Mouse (Mus musculus) frontal cortex, postnatal 36 days (tissue): ENCODE results near the gene Kptn.

Experiments used
- DNase-seq, 2 experiments: peaks; one replicate each; pipeline ENCODE4 v3.0.0; 2022; ENCODE audit warnings: low spot score in 2 of 2

Gene Kptn

GRCm38 (mm10) chr7:16160702-16161101, 41.0 kb downstream of the Kptn start:
- DNase-seq: peak in 1 of 2 experiments; percentile 53

- DNase-seq: no peak
Measured at GRCm38 (mm10) chr7:16161302-16161701, 41.6 kb downstream of the Kptn start.

GRCm38 (mm10) chr7:16162036-16162435, 42.3 kb downstream of the Kptn start:
- DNase-seq: no peak

DNA sequence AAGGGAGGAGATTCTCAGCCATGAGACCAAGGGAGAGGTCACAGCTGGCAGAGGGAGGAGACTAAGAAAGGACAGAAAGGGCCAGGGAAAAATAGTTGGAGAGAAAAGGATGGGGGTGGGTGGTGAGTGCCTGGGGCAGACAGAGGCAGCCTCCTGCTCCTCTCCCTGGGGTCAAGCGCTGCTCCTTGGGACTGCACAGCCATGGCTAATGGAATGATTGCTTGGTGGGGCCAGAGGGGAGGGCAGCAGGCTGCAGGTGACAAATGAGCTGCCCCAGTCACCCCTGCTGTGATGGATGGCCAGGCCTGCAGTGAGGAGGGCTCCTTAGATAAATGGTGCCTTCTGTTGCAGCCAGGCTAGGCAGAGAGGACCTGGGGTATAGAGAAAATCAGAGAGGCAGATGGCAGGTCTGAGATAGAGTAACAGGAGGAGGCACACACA, 52.5 kb downstream of the Kptn start:
- no peak for DNase-seq

DNA sequence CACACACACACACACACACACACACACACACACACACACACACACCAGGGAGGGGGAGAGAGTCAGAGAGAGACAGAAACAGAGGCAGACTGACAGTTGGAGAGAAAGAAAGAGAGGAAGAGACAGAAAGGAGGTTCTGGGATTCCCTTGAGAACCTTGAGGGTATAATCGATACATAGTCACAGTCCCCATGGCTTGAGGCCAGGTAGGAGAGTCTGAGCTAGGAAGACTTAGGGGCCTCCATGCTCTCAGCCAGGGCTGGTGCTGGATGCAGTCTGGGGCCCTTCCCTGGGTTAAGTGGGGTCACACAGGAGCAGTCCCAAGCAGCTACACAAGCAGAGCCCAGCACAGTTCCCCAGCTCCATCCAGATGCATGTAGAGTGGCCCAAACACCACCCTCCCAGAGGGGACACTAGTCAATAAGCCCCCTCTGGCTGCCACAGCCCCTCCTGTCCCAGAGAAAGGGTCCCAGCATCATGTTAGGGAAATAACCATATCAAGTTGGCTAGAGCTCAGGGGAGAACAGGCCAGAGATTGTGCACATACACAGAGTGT, 53.0 kb downstream of the Kptn start:
- DNase-seq: no peak

- DNase-seq: no peak
Measured at GRCm38 (mm10) chr7:16173146-16173545, 53.5 kb downstream of the Kptn start.

GRCm38 (mm10) chr7:16174597-16175541, 55.2 kb downstream of the Kptn start, which contains the start of gene Meis3:
TSS of gene Meis3 (plus strand) at chr7:16175090.
- peak in 1 of 2 experiments; percentile 61 for DNase-seq

DNA sequence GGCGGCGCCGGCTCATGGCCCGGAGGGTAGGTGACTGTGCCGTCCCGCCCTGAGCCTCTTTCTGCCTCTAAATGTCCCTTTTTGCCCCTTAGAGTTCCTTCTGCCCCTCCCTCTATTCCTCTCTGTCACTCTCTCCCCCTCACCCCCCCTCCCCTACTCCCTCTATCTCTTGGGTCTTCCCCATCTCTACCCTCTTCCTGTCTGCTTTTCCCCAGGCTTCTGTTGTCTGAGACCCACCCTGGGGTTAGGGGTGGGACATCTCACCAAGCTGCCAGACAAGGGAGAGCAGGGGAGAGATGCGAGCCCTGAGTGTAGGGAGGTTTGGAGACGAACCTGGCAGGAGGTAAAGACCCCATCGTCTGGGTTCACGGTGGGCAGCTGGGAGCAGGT, 55.8 kb downstream of the Kptn start:
- DNase-seq: no peak
